Mouse (Mus musculus) E14TG2a.4 (cell line): Measurements from ENCODE around the gene Fdxr.

ENCODE experiments used
- CTCF ChIP-seq: conservative IDR thresholded peaks from 2 replicates; pipeline ENCODE4 v1.5.1; 2014; ENCODE audit warnings: low read length
- NANOG ChIP-seq: IDR thresholded peaks from 2 replicates; pipeline ENCODE4 v1.6.1; 2014; ENCODE audit warnings: borderline replicate concordance, low read length, mixed read lengths

GRCm38 (mm10) chr11:115274771-115275170 lies 2.1 kb downstream of the Fdxr start:
- TF ChIP-seq CTCF (no peak), NANOG (no peak)
